Mouse (Mus musculus) midbrain, embryonic 11.5 days (tissue): ENCODE data around the gene Ccdc86. TPM values are rescaled to one million over a fixed set of nuclear protein-coding genes. Genes with fewer than 3 reads are reported as not detected.

Experiments used
- ATAC-seq: fragments of 200-750 bp; cut with Nextera tagmentation; 2 replicates; pipeline ENCODE4 v1.8.0; 2017; ENCODE audit warnings: moderate TSS enrichment, moderate library complexity; ENCODE audit not compliant: low FRiP score
- DNase-seq: peaks from one replicate; pipeline ENCODE4 v3.0.0; 2015; ENCODE audit warnings: low spot score; ENCODE audit errors: missing footprints
- H3K27ac ChIP-seq: fragments of 300-500 bp; sonication (generic); 2 replicates; pipeline ENCODE4 v1.5.1; 2014; ENCODE audit warnings: low read depth, low read length
- H3K27me3 ChIP-seq: fragments of 300-500 bp; sonication (generic); 2 replicates; pipeline ENCODE4 v1.6.1; 2014; ENCODE audit warnings: mild to moderate bottlenecking, low read length, moderate library complexity, mixed read lengths; ENCODE audit not compliant: control insufficient read depth, insufficient read depth
- H3K36me3 ChIP-seq: fragments of 300-500 bp; sonication (generic); 2 replicates; pipeline ENCODE4 v1.6.1; 2014; ENCODE audit warnings: mild to moderate bottlenecking, low read length, moderate library complexity, mixed read lengths; ENCODE audit not compliant: control insufficient read depth, insufficient read depth
- H3K4me1 ChIP-seq: fragments of 300-500 bp; sonication (generic); 2 replicates; pipeline ENCODE4 v1.6.1; 2014; ENCODE audit warnings: low read length; ENCODE audit not compliant: control insufficient read depth, insufficient read depth
- H3K4me2 ChIP-seq: fragments of 300-500 bp; sonication (generic); 2 replicates; pipeline ENCODE4 v1.6.1; 2014; ENCODE audit warnings: mild to moderate bottlenecking, moderate library complexity
- H3K4me3 ChIP-seq: fragments of 300-500 bp; sonication (generic); 2 replicates; pipeline ENCODE4 v1.5.1; 2014; ENCODE audit warnings: low read depth, low read length
- H3K9ac ChIP-seq: fragments of 300-500 bp; sonication (generic); 2 replicates; pipeline ENCODE4 v1.6.1; 2014; ENCODE audit warnings: low read length
- H3K9me3 ChIP-seq: fragments of 300-500 bp; sonication (generic); 2 replicates; pipeline ENCODE4 v1.6.1; 2016; ENCODE audit warnings: low read length; ENCODE audit not compliant: control insufficient read depth
- WGBS: fragments of 180-500 bp; shearing (Covaris S2); extraction: QIAGEN DNeasy Blood & Tissue Kit; methylation state at CpG from one replicate; pipeline ENCODE4 v1.1.7; 2014; 5-methylcytosine and 5-hydroxymethylcytosine counted together
- polyA plus RNA-seq: library from polyadenylated mRNA; unstranded; fragments of >200 nt; fragmentation: Nextera tagmentation; extraction: Ambion mirVana; gene quantifications from 2 replicates; pipeline ENCODE4 v1.2.1, GENCODE M21; 2014

Gene Ccdc86
- polyA plus RNA-seq, 1 experiment from 2014 or later: 22.5 TPM

- Histone ChIP-seq H3K27ac (no peak overlapping the region), H3K9me3 (no peaks in the 10 kb centered on the region), H3K4me2 (no peak overlapping the region), H3K36me3 (no peaks in the 10 kb centered on the region), H3K4me3 (no peak overlapping the region), H3K4me1 (peaks cover 3% of the 10 kb centered on the region; the same call in 1 of the 2 replicates), H3K27me3 (no peaks in the 10 kb centered on the region), H3K9ac (no peak overlapping the region)
- WGBS: 73% methylated on average over 4 of the region's 4 CpGs
- DNase-seq (peak; percentile 60), ATAC-seq (no peak)
Observed at GRCm38 (mm10) chr19:10924220-10924619, 24.8 kb downstream of the Ccdc86 start.

GRCm38 (mm10) chr19:10921058-10921457 lies 28.0 kb downstream of the Ccdc86 start:
- Histone ChIP-seq H3K9ac (no peak overlapping the region), H3K4me3 (no peak overlapping the region), H3K27ac (no peak overlapping the region), H3K9me3 (no peaks in the 10 kb centered on the region), H3K4me2 (no peak overlapping the region), H3K4me1 (no peaks in the 10 kb centered on the region; the same call in 1 of the 2 replicates), H3K27me3 (no peaks in the 10 kb centered on the region), H3K36me3 (no peaks in the 10 kb centered on the region)
- DNase-seq: peak; percentile 31
- WGBS: 79% methylated on average over 3 of the region's 3 CpGs
- no peak for ATAC-seq

GRCm38 (mm10) chr19:10920532-10920931 lies 28.5 kb downstream of the Ccdc86 start, which contains the start of gene Zp1:
TSS of gene Zp1 (minus strand) at chr19:10920632.
- Histone ChIP-seq H3K27me3 (no peaks in the 10 kb centered on the region), H3K4me2 (no peak within 1 kb of the TSS), H3K9me3 (no peaks in the 10 kb centered on the region), H3K4me3 (no peak within 1 kb of the TSS), H3K27ac (no peak within 1 kb of the TSS), H3K9ac (no peak within 1 kb of the TSS), H3K4me1 (no peaks in the 10 kb centered on the region), H3K36me3 (no peaks in the 10 kb centered on the region)
- DNase-seq: no peak
- ATAC-seq: no peak
- WGBS: 72% methylated on average over 2 of the region's 2 CpGs

DNA sequence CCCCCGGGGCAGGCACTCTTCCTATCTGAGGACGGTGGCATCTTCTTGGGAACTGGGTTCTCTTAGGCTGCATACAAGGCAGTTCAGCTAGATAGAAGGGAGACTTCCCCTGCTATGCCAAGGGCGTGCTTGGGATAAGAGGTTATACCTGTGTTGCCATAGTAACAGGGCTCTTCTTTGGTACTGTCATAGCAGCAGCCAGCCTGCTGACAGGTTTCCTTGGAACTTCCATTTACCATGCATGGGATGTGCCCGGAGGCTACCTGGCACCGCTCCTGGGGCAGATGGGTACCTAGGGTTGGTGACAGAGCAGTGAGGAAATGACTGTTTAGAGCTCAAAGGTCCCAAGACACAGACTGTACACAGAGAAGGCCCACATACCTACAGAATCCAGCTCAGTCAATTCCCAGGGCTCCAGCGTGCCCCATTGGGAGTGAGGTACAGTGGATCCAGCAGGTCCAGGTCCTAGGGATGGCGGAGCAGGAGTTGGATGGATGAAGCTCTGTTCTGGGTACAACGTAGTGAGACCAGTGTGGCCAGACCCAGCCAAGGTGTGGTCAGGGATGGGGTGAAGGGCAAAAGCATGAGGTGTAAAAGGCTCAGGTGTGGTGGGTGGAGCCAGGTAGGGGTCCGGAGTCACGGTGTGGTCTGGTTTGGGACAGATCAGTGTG lies 30.6 kb downstream of the Ccdc86 start:
- H3K27me3 ChIP-seq: no peaks in the 10 kb centered on the region
- H3K27ac ChIP-seq: no peak overlapping the region

DNA sequence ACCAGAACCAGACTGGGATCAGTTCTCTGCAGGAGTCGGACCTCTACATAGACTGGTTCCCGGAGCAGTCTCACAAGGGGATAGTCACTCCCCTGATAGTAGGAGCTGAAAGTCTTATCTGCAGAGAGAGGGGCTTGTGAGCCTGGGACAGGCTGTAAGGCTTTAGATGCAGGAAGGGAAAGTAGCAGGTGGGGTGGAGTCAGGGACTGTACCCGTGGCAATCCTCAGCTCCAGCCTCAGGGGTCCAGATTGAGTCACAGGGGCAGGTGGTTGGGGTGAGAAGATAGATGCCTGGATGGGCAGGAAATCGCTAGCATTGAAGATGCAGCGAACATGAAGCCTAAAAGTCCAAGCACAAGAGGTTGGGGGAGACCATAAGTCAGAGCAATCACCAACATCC lies 32.6 kb downstream of the Ccdc86 start:
- Histone ChIP-seq H3K9ac (no peak overlapping the region), H3K4me1 (no peaks in the 10 kb centered on the region), H3K27me3 (no peaks in the 10 kb centered on the region), H3K4me2 (no peak overlapping the region), H3K9me3 (no peaks in the 10 kb centered on the region), H3K4me3 (no peak overlapping the region), H3K36me3 (no peaks in the 10 kb centered on the region), H3K27ac (no peak overlapping the region)
- ATAC-seq (no peak), DNase-seq (no peak)
- 75% methylated on average over 5 of the region's 5 CpGs for WGBS

More for the DNA sequence above, 30.6 kb downstream of the Ccdc86 start:
- 86% methylated on average over 10 of the region's 10 CpGs for WGBS
- ATAC-seq (no peak), DNase-seq (peak; percentile 80)
- H3K9me3 ChIP-seq: no peaks in the 10 kb centered on the region
- no peaks in the 10 kb centered on the region for H3K36me3 ChIP-seq
- H3K4me2 ChIP-seq: no peak overlapping the region
- no peak overlapping the region for H3K4me3 ChIP-seq
- H3K9ac ChIP-seq: no peak overlapping the region
- no peaks in the 10 kb centered on the region for H3K4me1 ChIP-seq

DNA sequence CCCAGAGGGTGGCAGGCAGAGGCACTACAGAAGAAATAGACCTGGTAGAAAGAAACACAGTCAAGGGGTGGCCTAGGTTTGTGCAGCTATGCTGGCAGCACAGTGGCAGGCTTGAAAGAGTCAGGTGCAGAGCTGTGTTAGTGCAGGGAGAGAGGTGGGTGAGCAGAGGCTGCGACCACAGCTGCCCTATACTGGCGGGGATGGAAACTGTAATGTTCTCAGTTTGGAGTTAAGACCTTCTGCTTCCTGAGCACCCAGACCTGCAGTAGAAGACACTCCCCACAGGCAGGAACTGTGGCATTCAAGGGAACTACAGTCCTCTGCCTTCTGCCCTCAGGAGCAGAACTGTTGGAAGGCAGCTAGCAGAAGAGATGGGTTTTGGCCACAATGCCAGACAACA lies 34.2 kb downstream of the Ccdc86 start:
- Histone ChIP-seq H3K4me1 (no peaks in the 10 kb centered on the region), H3K9me3 (no peaks in the 10 kb centered on the region), H3K4me2 (no peak overlapping the region), H3K9ac (no peak overlapping the region), H3K4me3 (no peak overlapping the region), H3K27ac (no peak overlapping the region), H3K36me3 (no peaks in the 10 kb centered on the region), H3K27me3 (no peaks in the 10 kb centered on the region)
- ATAC-seq (no peak), DNase-seq (peak; percentile 73)
- whole genome bisulfite sequencing: 81% methylated on average over 2 of the region's 2 CpGs

- Histone ChIP-seq H3K9me3 (no peaks in the 10 kb centered on the region), H3K27ac (no peak overlapping the region), H3K4me1 (no peaks in the 10 kb centered on the region), H3K4me3 (no peak overlapping the region), H3K4me2 (no peak overlapping the region), H3K36me3 (no peaks in the 10 kb centered on the region), H3K27me3 (no peaks in the 10 kb centered on the region), H3K9ac (no peak overlapping the region)
- 78% methylated on average over 7 of the region's 7 CpGs for WGBS
- peak; percentile 4 for DNase-seq
- ATAC-seq: no peak
Observed at GRCm38 (mm10) chr19:10914291-10914690, 34.8 kb downstream of the Ccdc86 start.

GRCm38 (mm10) chr19:10909087-10909721 lies 39.9 kb downstream of the Ccdc86 start:
- H3K36me3 ChIP-seq: peaks cover 9% of the 10 kb centered on the region
- no peak overlapping the region for H3K4me2 ChIP-seq
- H3K9me3 ChIP-seq: no peaks in the 10 kb centered on the region
- 87% methylated on average over 6 of the region's 6 CpGs for WGBS
- H3K27me3 ChIP-seq: no peaks in the 10 kb centered on the region
- no peak overlapping the region for H3K4me3 ChIP-seq
- no peak overlapping the region for H3K27ac ChIP-seq
- no peaks in the 10 kb centered on the region for H3K4me1 ChIP-seq
- H3K9ac ChIP-seq: no peak overlapping the region
- DNase-seq (peak; percentile 86), ATAC-seq (no peak)

DNA sequence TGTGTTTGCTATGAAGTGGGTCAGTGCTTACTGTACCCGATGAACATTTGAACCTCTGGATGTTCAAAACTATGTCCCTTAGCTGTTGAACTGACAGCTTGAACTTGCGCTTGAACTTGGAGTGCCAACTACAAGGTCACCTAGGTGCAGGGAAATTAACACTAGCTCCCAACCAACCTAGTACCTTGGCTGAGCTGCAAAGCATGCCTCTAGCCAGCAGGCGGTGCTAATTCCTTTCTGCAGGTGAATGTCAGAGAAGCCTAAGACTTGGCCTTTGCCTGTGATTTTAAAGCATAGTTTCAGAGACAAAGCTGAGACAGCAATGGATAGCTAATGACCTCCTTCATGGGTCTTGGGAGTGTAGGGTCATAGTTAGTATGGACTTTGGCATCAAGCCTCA lies 41.2 kb downstream of the Ccdc86 start:
- no peaks in the 10 kb centered on the region for H3K27me3 ChIP-seq
- no peak overlapping the region for H3K9ac ChIP-seq
- no peak overlapping the region for H3K4me2 ChIP-seq
- WGBS: 57% methylated on average over 3 of the region's 3 CpGs
- H3K9me3 ChIP-seq: no peaks in the 10 kb centered on the region
- ATAC-seq: 0 out of 2 replicates have a peak, but pooled peaks have one; percentile 30
- no peak overlapping the region for H3K4me3 ChIP-seq
- H3K36me3 ChIP-seq: peaks cover 19% of the 10 kb centered on the region
- H3K4me1 ChIP-seq: no peaks in the 10 kb centered on the region
- H3K27ac ChIP-seq: no peak overlapping the region
- DNase-seq: peak; percentile 93
